Mouse (Mus musculus) kidney, embryonic 15.5 days (tissue): ENCODE data around the gene Ccdc81. TPM values are rescaled to one million over a fixed set of nuclear protein-coding genes. Genes with fewer than 3 reads are reported as not detected.

Experiments
- ATAC-seq: fragments of 200-750 bp; cut with Nextera tagmentation; replicated peaks from 2 replicates; pipeline ENCODE4 v1.8.0; 2017; ENCODE audit warnings: moderate TSS enrichment; ENCODE audit not compliant: low FRiP score
- H3K27ac ChIP-seq: fragments of 300-500 bp; sonication (generic); 2 replicates; pipeline ENCODE4 v1.5.1; 2015; ENCODE audit warnings: mild to moderate bottlenecking, inconsistent platforms
- H3K27me3 ChIP-seq: fragments of 300-500 bp; sonication (generic); 2 replicates; pipeline ENCODE4 v1.6.1; 2015; ENCODE audit warnings: inconsistent platforms
- H3K36me3 ChIP-seq: fragments of 300-500 bp; sonication (generic); 2 replicates; pipeline ENCODE4 v1.6.1; 2015; ENCODE audit warnings: inconsistent platforms
- H3K4me1 ChIP-seq: fragments of 300-500 bp; sonication (generic); 2 replicates; pipeline ENCODE4 v1.6.1; 2015; ENCODE audit warnings: inconsistent platforms
- H3K4me2 ChIP-seq: fragments of 300-500 bp; sonication (generic); 2 replicates; pipeline ENCODE4 v1.6.1; 2015; ENCODE audit warnings: moderate library complexity, mild to moderate bottlenecking, inconsistent platforms
- H3K4me3 ChIP-seq: fragments of 300-500 bp; sonication (generic); replicated peaks from 2 replicates; pipeline ENCODE4 v1.5.1; 2015; ENCODE audit warnings: mild to moderate bottlenecking, inconsistent platforms
- H3K9ac ChIP-seq: fragments of 300-500 bp; sonication (generic); 2 replicates; pipeline ENCODE4 v1.6.1; 2015; ENCODE audit warnings: mild to moderate bottlenecking, inconsistent platforms
- H3K9me3 ChIP-seq: fragments of 300-500 bp; sonication (generic); replicated peaks from 2 replicates; pipeline ENCODE4 v1.6.1; 2016; ENCODE audit warnings: inconsistent platforms
- WGBS: fragments of 180-500 bp; shearing (Covaris S2); methylation state at CpG from one replicate; pipeline ENCODE4 v1.1.7; 2015; ENCODE audit warnings: mixed read lengths; 5-methylcytosine and 5-hydroxymethylcytosine counted together
- polyA plus RNA-seq: library from polyadenylated mRNA; unstranded; fragments of >200 nt; fragmentation: Nextera tagmentation; extraction: Ambion mirVana; gene quantifications from 2 replicates; pipeline ENCODE4 v1.2.1, GENCODE M21; 2015

Ccdc81 gene
- polyA plus RNA-seq, 1 experiment from 2014 or later = 0.08 TPM

DNA sequence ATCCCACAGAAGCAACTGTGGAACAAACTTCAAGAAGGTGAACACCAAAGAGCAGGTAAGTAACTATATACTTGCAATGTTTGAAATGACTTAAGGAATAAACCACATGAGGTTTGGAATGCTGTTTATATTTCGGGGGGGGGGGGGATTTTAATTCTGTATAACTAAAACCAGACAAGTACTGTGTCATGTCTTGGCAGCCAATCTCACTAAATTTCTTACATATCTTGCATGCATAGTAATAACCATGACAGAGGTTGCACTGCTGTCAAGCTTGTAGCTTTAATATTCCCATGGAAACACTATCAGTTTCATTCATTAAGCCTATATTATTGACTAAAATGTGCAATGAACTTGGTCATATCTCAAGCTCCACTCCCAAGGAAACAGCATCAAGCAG lies 48.2 kb downstream of the Ccdc81 start:
- H3K4me2 ChIP-seq = no peak overlapping the region
- no peaks in the 10 kb centered on the region for H3K27me3 ChIP-seq
- WGBS = 89% methylated on average over 1 of the region's 1 CpGs
- H3K36me3 ChIP-seq = no peaks in the 10 kb centered on the region
- H3K27ac ChIP-seq = no peak overlapping the region
- H3K4me1 ChIP-seq = no peaks in the 10 kb centered on the region
- no peaks in the 10 kb centered on the region for H3K9me3 ChIP-seq
- no peak overlapping the region for H3K9ac ChIP-seq
- ATAC-seq = no peak
- no peak overlapping the region for H3K4me3 ChIP-seq

- Histone ChIP-seq H3K4me1 (no peaks in the 10 kb centered on the region), H3K9me3 (no peaks in the 10 kb centered on the region), H3K9ac (no peak overlapping the region), H3K27ac (no peak overlapping the region), H3K36me3 (no peaks in the 10 kb centered on the region), H3K4me2 (no peak overlapping the region), H3K27me3 (no peaks in the 10 kb centered on the region), H3K4me3 (no peak overlapping the region)
- ATAC-seq = no peak
- 64% methylated on average over 5 of the region's 5 CpGs for WGBS
These were observed 50.3 kb downstream of the Ccdc81 start for GRCm38 (mm10) chr7:89853131-89853530.

GRCm38 (mm10) chr7:89852158-89853095 lies 51.0 kb downstream of the Ccdc81 start:
- Histone ChIP-seq H3K4me3 (no peak overlapping the region), H3K36me3 (no peaks in the 10 kb centered on the region), H3K9ac (no peak overlapping the region), H3K4me2 (no peak overlapping the region), H3K9me3 (no peaks in the 10 kb centered on the region), H3K27ac (no peak overlapping the region), H3K27me3 (no peaks in the 10 kb centered on the region), H3K4me1 (no peaks in the 10 kb centered on the region)
- ATAC-seq = peak; percentile 40; the same call in 1 of the 2 replicates
- WGBS = 42% methylated on average over 10 of the region's 10 CpGs

- H3K36me3 ChIP-seq = no peaks in the 10 kb centered on the region
- no peaks in the 10 kb centered on the region for H3K4me1 ChIP-seq
- H3K9ac ChIP-seq = no peak overlapping the region
- H3K27ac ChIP-seq = no peak overlapping the region
- H3K9me3 ChIP-seq = no peaks in the 10 kb centered on the region
- no peak overlapping the region for H3K4me2 ChIP-seq
- ATAC-seq = no peak
- no peaks in the 10 kb centered on the region for H3K27me3 ChIP-seq
- WGBS = 58% methylated on average over 3 of the region's 3 CpGs
- H3K4me3 ChIP-seq = no peak overlapping the region
These were observed 52.9 kb downstream of the Ccdc81 start for GRCm38 (mm10) chr7:89850510-89850909.

- ATAC-seq = no peak
- H3K36me3 ChIP-seq = no peaks in the 10 kb centered on the region
- no peaks in the 10 kb centered on the region for H3K9me3 ChIP-seq
- H3K9ac ChIP-seq = no peak overlapping the region
- H3K4me3 ChIP-seq = no peak overlapping the region
- peaks cover 5% of the 10 kb centered on the region; the same call in 1 of the 2 replicates for H3K27me3 ChIP-seq
- H3K4me2 ChIP-seq = no peak overlapping the region
- 0 out of 2 replicates have a peak, but pooled peaks cover 3% of the 10 kb centered on the region for H3K4me1 ChIP-seq
- no peak overlapping the region for H3K27ac ChIP-seq
- WGBS = 72% methylated on average over 4 of the region's 4 CpGs
These were observed 57.8 kb downstream of the Ccdc81 start for GRCm38 (mm10) chr7:89845669-89846068.

GRCm38 (mm10) chr7:89843533-89843932 lies 59.9 kb downstream of the Ccdc81 start:
- Histone ChIP-seq H3K27me3 (peaks cover 5% of the 10 kb centered on the region; the same call in 1 of the 2 replicates), H3K27ac (no peak overlapping the region), H3K4me3 (no peak overlapping the region), H3K4me2 (no peak overlapping the region), H3K4me1 (0 out of 2 replicates have a peak, but pooled peaks cover 3% of the 10 kb centered on the region), H3K9me3 (no peaks in the 10 kb centered on the region), H3K36me3 (no peaks in the 10 kb centered on the region), H3K9ac (no peak overlapping the region)
- no peak for ATAC-seq
- WGBS = 31% methylated on average over 6 of the region's 6 CpGs

DNA sequence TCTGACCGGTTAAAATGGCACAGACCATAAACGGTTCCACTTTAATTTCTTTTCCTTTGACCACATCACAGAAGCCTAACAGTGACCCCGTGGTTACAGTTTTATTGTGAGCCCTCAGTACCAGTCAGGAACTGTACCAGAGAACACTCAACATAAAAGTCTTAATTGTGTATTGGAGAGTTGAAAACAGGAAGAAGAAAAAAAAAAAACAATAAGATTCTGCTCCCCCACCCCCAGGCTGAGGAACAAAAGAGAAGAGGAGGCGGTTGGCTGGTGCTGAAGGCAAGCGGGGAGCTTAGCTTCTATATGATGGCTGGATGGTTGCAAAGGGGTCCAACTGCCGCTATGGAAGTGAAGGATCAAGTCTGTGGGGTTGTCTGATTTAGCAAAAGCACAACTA lies 60.3 kb downstream of the Ccdc81 start:
- ATAC-seq = no peak
- Histone ChIP-seq H3K4me2 (no peak overlapping the region), H3K36me3 (no peaks in the 10 kb centered on the region), H3K4me3 (no peak overlapping the region), H3K27ac (no peak overlapping the region), H3K9ac (no peak overlapping the region), H3K27me3 (peaks cover 5% of the 10 kb centered on the region; the same call in 1 of the 2 replicates), H3K9me3 (no peaks in the 10 kb centered on the region), H3K4me1 (0 out of 2 replicates have a peak, but pooled peaks cover 3% of the 10 kb centered on the region)
- 58% methylated on average over 6 of the region's 6 CpGs for WGBS

GRCm38 (mm10) chr7:89842404-89842715 lies 61.1 kb downstream of the Ccdc81 start:
- H3K9ac ChIP-seq = no peak overlapping the region
- peaks cover 5% of the 10 kb centered on the region; the same call in 1 of the 2 replicates for H3K27me3 ChIP-seq
- no peak for ATAC-seq
- no peaks in the 10 kb centered on the region for H3K9me3 ChIP-seq
- H3K4me2 ChIP-seq = no peak overlapping the region
- 90% methylated on average over 5 of the region's 5 CpGs for WGBS
- H3K36me3 ChIP-seq = no peaks in the 10 kb centered on the region
- no peak overlapping the region for H3K27ac ChIP-seq
- 0 out of 2 replicates have a peak, but pooled peaks cover 3% of the 10 kb centered on the region for H3K4me1 ChIP-seq
- no peak overlapping the region for H3K4me3 ChIP-seq

GRCm38 (mm10) chr7:89841670-89842403 lies 61.6 kb downstream of the Ccdc81 start:
- Histone ChIP-seq H3K4me3 (no peak overlapping the region), H3K9me3 (no peaks in the 10 kb centered on the region), H3K27ac (no peak overlapping the region), H3K27me3 (peaks cover 5% of the 10 kb centered on the region; the same call in 1 of the 2 replicates), H3K9ac (no peak overlapping the region), H3K36me3 (no peaks in the 10 kb centered on the region), H3K4me1 (0 out of 2 replicates have a peak, but pooled peaks cover 3% of the 10 kb centered on the region), H3K4me2 (peak overlapping the region; percentile 27)
- 27% methylated on average over 15 of the region's 15 CpGs for WGBS
- peak; percentile 75 for ATAC-seq

DNA sequence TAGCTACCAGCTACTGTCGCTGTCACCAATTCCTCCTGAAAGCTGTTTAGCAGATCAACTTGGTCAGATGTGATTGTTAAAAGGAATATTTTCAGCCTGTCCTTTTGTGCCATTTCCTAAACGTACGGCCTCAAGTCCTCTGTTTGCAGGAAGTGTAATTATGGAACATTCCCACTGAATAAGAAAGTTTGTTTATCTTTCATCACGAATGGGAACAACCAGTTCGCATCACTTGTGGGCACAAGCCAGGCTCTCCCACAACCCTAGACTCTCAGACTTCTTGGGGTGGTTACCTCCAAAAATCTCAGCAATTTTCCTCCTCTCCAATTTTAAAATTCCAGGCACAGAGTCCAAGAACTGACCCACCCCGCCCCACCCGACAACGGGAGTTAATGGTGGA lies 63.7 kb downstream of the Ccdc81 start:
- H3K4me1 ChIP-seq = 0 out of 2 replicates have a peak, but pooled peaks cover 3% of the 10 kb centered on the region
- peaks cover 2% of the 10 kb centered on the region; the same call in 1 of the 2 replicates for H3K27me3 ChIP-seq
- no peak overlapping the region for H3K27ac ChIP-seq
- no peak overlapping the region for H3K4me2 ChIP-seq
- no peak overlapping the region for H3K9ac ChIP-seq
- H3K9me3 ChIP-seq = no peaks in the 10 kb centered on the region
- H3K4me3 ChIP-seq = no peak overlapping the region
- 78% methylated on average over 8 of the region's 8 CpGs for WGBS
- no peak for ATAC-seq
- H3K36me3 ChIP-seq = no peaks in the 10 kb centered on the region

GRCm38 (mm10) chr7:89837841-89838240 lies 65.6 kb downstream of the Ccdc81 start:
- Histone ChIP-seq H3K4me3 (no peak overlapping the region), H3K4me2 (no peak overlapping the region), H3K4me1 (0 out of 2 replicates have a peak, but pooled peaks cover 3% of the 10 kb centered on the region), H3K27me3 (no peaks in the 10 kb centered on the region), H3K27ac (no peak overlapping the region), H3K9ac (no peak overlapping the region), H3K36me3 (no peaks in the 10 kb centered on the region), H3K9me3 (no peaks in the 10 kb centered on the region)
- 40% methylated on average over 4 of the region's 4 CpGs for WGBS
- no peak for ATAC-seq

GRCm38 (mm10) chr7:89836676-89837075 lies 66.8 kb downstream of the Ccdc81 start:
- Histone ChIP-seq H3K9ac (no peak overlapping the region), H3K4me3 (no peak overlapping the region), H3K4me1 (0 out of 2 replicates have a peak, but pooled peaks cover 2% of the 10 kb centered on the region), H3K27me3 (no peaks in the 10 kb centered on the region), H3K27ac (no peak overlapping the region), H3K36me3 (no peaks in the 10 kb centered on the region), H3K9me3 (no peaks in the 10 kb centered on the region), H3K4me2 (no peak overlapping the region)
- WGBS = 95% methylated on average over 7 of the region's 7 CpGs
- no peak for ATAC-seq
